Mouse (Mus musculus) skeletal muscle tissue, adult 2 months (tissue): Measurements from ENCODE around the gene F10.

Experiments used
- DNase-seq: peaks from one replicate; pipeline ENCODE4 v3.0.0-alpha.2; 2012; ENCODE audit warnings: low read depth, low spot score

F10 gene

GRCm38 (mm10) chr8:13037015-13037414 lies at the start of gene F10:
Gene F10 (plus strand): TSS chr8:13037308.
- DNase-seq, result no peak

- no peak for DNase-seq
These were observed 49.5 kb upstream of the F10 start for GRCm38 (mm10) chr8:12987571-12987970.

GRCm38 (mm10) chr8:12988722-12989430 lies 48.2 kb upstream of the F10 start:
- DNase-seq, result no peak

GRCm38 (mm10) chr8:12991411-12991810 lies 45.7 kb upstream of the F10 start:
- DNase-seq, result no peak

- DNase-seq, result no peak
These were observed 42.6 kb upstream of the F10 start for GRCm38 (mm10) chr8:12994468-12994867.

GRCm38 (mm10) chr8:12995481-12995880 lies 41.6 kb upstream of the F10 start:
- DNase-seq, result peak; percentile 17

- DNase-seq, result peak; percentile 59
These were observed 40.3 kb upstream of the F10 start for GRCm38 (mm10) chr8:12996831-12997275.

- DNase-seq, result no peak
These were observed 38.8 kb upstream of the F10 start for GRCm38 (mm10) chr8:12998331-12998730.

GRCm38 (mm10) chr8:12999793-13000192 lies 37.3 kb upstream of the F10 start:
- DNase-seq, result no peak

- DNase-seq, result no peak
These were observed 29.6 kb upstream of the F10 start for GRCm38 (mm10) chr8:13007458-13007857.

- DNase-seq, result no peak
These were observed 26.8 kb upstream of the F10 start for GRCm38 (mm10) chr8:13010313-13010712.

GRCm38 (mm10) chr8:13019560-13019959 lies 17.5 kb upstream of the F10 start:
- no peak for DNase-seq

GRCm38 (mm10) chr8:13021830-13022229 lies 15.3 kb upstream of the F10 start:
- DNase-seq, result no peak

GRCm38 (mm10) chr8:13025487-13026224 lies 11.5 kb upstream of the F10 start, which contains the start of gene F7:
Gene F7 (plus strand): TSS chr8:13026034.
- DNase-seq, result no peak

GRCm38 (mm10) chr8:13027615-13028014 lies 9.5 kb upstream of the F10 start:
- no peak for DNase-seq

GRCm38 (mm10) chr8:13028482-13028881 lies 8.6 kb upstream of the F10 start:
- DNase-seq, result no peak

- no peak for DNase-seq
These were observed 729 bp upstream of the F10 start for GRCm38 (mm10) chr8:13036346-13036812.

- DNase-seq, result no peak
These were observed 461 bp downstream of the F10 start for GRCm38 (mm10) chr8:13037569-13037968.

GRCm38 (mm10) chr8:13039054-13039453 lies 1.9 kb downstream of the F10 start:
- DNase-seq, result no peak

- no peak for DNase-seq
These were observed 4.4 kb downstream of the F10 start for GRCm38 (mm10) chr8:13041459-13041858.

- no peak for DNase-seq
These were observed 10.5 kb downstream of the F10 start for GRCm38 (mm10) chr8:13047652-13048051.

- no peak for DNase-seq
These were observed 13.4 kb downstream of the F10 start for GRCm38 (mm10) chr8:13050550-13050949.

GRCm38 (mm10) chr8:13057351-13057750 lies 20.2 kb downstream of the F10 start:
- DNase-seq, result no peak
